Mouse (Mus musculus) erythroblast, adult 5-6 weeks (primary cell): ENCODE results near the gene Nop56. TPM values are rescaled to one million over a fixed set of nuclear protein-coding genes. Genes with fewer than 3 reads are reported as not detected.

Source experiments
- ATAC-seq: replicated peaks from 2 replicates; pipeline ENCODE4 v1.8.0; 2016; ENCODE audit warnings: moderate number of reproducible peaks, mild to moderate bottlenecking, moderate TSS enrichment, inconsistent platforms; ENCODE audit not compliant: poor library complexity, low FRiP score, severe bottlenecking
- total RNA-seq, 2 experiments: library from RNA; stranded (forward) in 1 of 2; stranded (reverse) in 1 of 2; fragments of 150-400 nt in 1 of 2; fragments of 200-764, 138-1000 nt in 1 of 2; gene quantifications; 2 replicates each; pipeline versions ENCODE4 v1.2.3 to v1.2.4; 2015 to 2017; ENCODE audit warnings: low replicate concordance in 2 of 2

Gene Nop56
- total RNA-seq (2015; ENCODE audit: low replicate concordance): 86.7 and 101 TPM in 2 replicates
- 84.8 and 111 TPM in 2 replicates for total RNA-seq (2017; ENCODE audit: low replicate concordance)

DNA sequence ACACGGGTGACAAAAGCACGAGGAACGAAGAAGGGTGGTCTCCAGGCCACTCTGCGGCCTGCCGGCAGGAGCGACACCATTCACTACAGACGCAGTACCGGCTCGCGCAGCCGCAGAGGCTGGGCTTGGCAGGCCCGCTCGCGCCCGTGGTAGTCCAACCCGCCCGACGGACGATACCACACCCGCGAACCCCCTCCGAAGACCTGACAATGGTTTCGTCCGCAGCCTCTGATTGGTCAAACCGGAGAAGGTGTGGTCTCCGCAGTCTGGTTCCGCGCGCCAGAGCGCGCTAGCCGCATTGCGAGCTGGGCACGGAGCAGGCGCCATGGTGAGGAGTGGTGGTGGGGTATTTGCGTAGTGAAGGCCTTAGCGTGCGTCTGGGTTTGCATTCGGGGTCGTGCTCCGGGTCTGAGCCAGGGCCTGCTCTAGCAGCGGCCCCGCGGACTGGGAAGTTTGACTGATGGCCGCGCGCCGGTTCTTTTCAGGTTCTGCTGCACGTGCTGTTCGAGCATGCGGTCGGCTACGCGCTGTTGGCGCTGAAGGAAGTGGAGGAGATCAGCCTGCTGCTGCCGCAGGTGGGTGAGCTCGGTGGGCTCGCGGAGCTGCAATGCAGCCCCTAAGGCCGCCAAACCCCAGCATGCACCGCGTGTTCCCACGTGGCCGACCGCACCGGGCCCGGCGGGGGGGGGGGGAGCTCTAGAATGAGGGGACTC lies at the start of gene Nop56:
Gene Nop56 (plus strand): TSS at position 282 of the 713 bp plus-strand sequence.
- peak; percentile 93 for ATAC-seq

DNA sequence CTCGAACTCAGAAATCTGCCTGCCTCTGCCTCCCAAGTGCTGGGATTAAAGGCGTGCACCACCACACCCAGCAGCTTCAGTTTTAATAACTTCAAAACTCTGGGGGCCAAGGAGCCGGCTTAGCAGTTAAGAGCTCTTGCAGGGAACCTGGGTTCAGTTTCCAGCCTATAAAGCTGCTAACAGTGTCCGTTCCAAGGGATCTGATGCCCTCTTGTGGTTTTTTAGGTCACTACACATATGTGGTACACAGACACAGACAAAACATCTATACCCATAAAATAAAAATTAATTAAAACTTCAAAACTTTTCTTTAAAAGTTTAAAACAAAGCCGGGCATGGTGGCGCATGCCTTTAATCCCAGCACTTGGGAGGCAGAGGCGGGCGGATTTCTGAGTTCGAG lies 27.3 kb upstream of the Nop56 start:
- ATAC-seq: peak; percentile 76

DNA sequence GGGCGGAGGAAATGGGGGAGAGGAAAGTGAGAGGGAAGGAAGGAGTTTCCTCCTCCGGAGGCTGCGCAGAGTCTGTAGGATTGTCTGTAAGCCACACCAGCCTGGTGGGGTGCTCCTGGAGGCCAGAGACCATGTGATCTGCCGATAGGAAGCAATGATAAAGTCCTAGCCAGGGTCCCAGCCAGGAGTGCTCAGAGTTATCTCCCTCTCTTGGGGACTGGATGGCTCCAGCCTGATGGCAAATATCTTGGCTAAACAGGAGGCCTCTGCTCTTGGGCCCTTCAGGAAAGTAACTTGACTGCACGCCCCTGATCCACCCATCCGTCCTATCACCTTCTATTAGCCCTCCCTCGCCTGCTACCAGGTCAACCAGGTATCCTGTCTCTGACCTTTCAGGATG lies 26.0 kb upstream of the Nop56 start:
- no peak for ATAC-seq

DNA sequence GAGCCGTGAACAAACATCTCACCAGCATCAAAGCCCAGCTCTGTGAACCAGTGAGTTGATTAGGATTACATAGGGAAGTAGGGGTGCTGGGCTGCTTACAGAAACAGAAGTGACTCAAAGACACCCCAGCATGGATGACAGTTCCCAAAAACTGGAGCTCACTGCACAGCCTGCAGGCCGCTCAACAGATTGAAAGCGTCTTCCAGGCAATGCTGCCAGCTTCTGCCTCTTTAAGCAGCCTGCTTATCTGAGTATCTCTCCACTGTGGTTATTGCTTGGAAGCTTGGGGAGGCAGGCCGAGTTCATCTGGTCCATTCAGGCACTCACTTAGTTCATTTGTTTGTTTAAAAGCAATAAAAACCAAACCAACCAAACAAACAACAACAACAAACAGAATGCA lies 17.5 kb upstream of the Nop56 start:
- no peak for ATAC-seq

GRCm38 (mm10) chr2:130260822-130261221 lies 13.4 kb upstream of the Nop56 start:
- ATAC-seq: no peak

DNA sequence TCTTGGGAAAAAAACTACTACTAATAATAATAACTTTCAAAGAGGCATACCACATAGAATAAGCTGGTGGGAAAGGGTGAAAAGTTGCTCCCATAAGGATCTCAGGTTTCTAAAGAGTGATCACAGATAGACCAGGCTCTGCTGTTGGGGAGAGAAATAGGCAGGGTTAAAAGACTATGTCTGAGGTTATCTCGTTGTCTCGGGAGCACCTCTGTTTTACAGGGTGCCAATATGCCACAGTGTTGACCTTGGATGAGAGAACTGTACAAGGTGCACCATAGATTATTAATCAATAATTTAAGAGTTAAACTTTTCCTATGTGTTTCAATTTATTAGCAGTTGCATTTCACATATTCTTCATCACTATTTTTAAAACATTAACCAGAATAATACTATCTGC lies 12.3 kb upstream of the Nop56 start:
- no peak for ATAC-seq

DNA sequence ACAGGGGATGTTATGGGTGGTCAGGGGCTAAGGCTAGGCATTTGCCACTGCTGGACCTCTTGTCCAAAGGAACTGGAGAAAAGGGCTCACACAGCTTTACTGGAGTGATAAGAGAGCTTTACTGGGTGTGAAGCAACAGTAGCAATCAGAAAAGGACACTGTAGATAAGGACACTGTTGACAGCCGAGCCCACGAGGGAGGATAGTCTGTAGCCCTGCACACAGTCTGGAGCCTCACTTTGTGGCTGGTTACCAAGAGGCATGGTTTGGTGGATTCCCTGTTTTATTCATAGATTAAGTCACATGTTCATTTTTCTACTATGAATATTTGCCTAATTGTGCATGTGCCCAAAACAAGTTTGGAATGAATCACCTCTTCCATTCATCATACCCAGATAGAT lies 11.8 kb upstream of the Nop56 start:
- ATAC-seq: peak; percentile 71

- peak; percentile 52 for ATAC-seq
Measured at GRCm38 (mm10) chr2:130265520-130265919, 8.7 kb upstream of the Nop56 start.

- no peak for ATAC-seq
Measured at GRCm38 (mm10) chr2:130268074-130268473, 6.2 kb upstream of the Nop56 start.

DNA sequence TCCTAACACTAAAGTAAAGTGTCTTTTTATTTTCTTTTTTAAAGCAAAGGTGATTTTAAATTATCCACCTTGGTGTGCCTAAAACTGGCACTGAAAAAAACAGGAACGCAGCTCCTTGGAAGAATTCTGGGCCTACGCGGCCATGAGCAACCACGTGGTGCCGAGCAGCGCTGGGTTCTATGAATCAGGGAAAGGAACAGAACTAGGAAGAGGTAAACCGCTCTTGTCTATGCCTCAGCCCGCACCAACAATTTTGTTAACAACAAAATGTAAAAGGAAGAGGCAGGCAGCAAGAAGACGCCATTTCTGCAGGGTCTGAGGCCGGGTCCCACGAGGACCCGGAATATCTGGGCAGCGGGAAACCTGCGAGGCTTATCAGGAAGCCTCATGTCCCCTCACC lies 498 bp upstream of the Nop56 start:
- ATAC-seq: peak; percentile 47

DNA sequence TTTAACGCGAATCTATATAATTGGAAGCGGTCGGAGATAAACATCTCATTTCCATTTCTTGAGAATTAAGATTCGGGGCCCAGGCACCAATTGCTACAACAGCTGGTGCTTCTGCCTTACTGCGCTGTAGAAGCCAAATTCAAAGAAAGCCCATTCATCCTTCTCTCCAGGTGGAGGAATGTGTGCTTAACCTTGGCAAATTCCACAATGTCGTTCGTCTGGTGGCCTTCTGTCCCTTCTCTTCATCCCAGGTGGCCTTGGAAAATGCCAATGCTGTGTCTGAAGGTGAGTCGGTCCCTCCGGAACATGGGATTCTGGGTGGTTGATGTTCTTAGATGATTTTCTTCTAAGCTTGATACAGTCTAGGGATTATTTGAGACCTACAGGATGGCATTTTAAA lies 632 bp downstream of the Nop56 start:
- ATAC-seq: no peak

DNA sequence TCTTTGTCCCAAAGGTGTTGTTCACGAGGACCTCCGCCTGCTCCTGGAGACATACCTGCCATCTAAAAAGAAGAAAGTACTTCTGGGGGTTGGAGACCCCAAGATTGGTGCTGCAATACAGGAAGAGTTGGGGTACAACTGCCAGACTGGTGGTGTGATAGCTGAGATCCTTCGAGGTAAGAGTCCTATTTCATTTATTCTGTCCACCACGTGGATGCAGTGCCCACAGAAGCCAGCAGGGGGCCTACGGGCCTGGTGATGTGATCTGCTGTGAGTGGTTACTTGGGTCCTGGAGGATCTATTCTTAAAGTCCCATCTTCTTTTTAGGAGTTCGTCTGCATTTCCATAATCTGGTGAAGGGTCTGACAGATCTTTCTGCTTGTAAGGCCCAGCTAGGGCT lies 1.4 kb downstream of the Nop56 start:
- ATAC-seq: peak; percentile 55

- ATAC-seq: no peak
Measured at GRCm38 (mm10) chr2:130279600-130280091, 5.4 kb downstream of the Nop56 start.

DNA sequence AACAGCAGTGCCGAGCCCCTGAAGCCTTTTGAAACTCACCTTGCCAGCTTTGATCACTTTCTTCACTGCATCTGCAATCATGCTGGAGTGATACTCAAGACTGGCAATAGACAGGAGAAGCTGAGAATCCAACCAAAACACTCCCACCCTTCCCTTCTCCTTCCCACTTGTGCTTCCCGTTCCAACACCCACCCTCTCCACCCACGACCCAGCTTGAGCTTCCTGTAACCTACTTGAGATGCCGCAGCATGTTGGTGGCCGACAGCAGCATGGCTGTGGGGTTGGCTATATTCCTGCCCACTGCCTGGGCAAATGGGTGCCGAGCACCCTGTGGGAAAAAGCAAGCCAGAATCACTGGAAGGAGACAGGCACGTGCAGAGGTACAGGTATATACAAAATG lies 6.0 kb downstream of the Nop56 start:
- no peak for ATAC-seq

GRCm38 (mm10) chr2:130280818-130281217 lies 6.6 kb downstream of the Nop56 start:
- no peak for ATAC-seq

GRCm38 (mm10) chr2:130283854-130284654 lies 9.8 kb downstream of the Nop56 start, which contains the start of gene Idh3b:
Gene Idh3b, minus strand, starts transcription at chr2:130284547.
- peak; percentile 92 for ATAC-seq

DNA sequence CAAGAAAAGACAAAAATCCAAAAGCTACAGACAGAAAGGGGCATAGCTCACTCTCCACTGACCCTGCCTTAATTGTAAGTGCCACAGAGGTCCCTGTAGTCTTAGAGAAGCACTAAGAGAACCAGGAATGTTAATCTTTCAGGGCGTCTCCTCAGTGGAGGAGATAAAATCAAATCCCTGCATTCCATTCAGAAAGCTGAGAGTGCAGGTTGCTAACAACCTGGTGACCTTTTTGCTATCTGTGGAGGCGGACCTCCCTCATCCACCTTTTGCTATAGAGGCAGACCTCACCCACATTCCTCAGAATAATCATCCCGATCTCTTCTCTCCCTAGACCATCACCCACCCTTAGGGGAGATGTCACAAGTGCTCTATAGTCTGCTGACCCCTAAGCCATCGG lies 14.9 kb downstream of the Nop56 start:
- ATAC-seq: no peak

GRCm38 (mm10) chr2:130291434-130291833 lies 17.2 kb downstream of the Nop56 start:
- ATAC-seq: peak; percentile 78

- ATAC-seq: no peak
Measured at GRCm38 (mm10) chr2:130293009-130293408, 18.8 kb downstream of the Nop56 start.

DNA sequence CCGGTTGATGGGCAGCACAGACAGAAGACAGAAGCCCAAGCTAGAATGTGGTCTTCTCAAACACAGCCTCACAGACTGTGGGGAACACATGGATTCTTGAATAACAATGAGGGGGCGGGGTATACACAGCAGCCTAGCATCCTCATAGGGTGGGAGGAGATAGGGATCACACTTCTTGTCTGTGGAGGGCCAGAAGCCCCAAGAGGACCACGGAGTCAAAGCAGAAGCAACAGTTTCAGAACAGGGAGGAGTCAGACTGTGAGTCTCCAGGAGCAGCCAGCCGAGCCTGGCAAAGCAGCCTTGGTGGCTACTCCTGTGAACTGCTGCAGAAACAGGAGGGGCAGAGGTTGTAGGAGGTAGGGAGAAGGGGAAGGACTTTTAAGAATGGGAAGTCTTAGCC lies 19.3 kb downstream of the Nop56 start:
- ATAC-seq: no peak
